Mouse (Mus musculus) bone marrow macrophage, adult 2 months (primary cell): ENCODE data around the gene Zfp281.

Experiments used
- CTCF ChIP-seq: IDR thresholded peaks from 2 replicates; pipeline ENCODE4 v1.5.1; 2012; ENCODE audit warnings: low read depth, mild to moderate bottlenecking, low read length, moderate library complexity
- POLR2A ChIP-seq: IDR thresholded peaks from 2 replicates; pipeline ENCODE4 v1.6.1; 2012; ENCODE audit warnings: mild to moderate bottlenecking, low read depth, low read length, borderline replicate concordance

DNA sequence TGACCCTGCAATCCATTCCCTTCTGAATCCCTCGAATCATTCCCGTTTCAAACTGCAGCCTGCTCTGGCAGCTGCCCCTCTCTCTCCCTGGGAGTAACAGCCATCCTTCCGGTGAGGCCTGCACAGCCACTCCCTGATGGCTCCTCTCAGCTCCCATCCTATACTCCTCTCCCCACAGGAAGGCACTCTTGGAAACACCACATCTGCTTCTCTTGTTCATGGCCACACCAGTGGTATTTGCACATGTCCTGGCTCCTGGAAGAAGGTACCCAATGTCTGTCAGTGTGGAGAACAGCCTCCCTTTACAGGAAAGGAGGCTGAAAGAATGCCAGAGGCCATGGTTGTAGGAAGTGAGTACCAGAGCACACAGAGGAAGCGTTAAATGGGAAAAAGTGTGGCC is 19.8 kb downstream of the Zfp281 start:
- no peak for TF ChIP-seq POLR2A
- TF ChIP-seq CTCF = no peak
